Mouse (Mus musculus): Measurements from ENCODE around the gene Pomp. TPM values are rescaled to one million over a fixed set of nuclear protein-coding genes. Genes with fewer than 3 reads are reported as not detected.

The Pomp gene
- polyA plus RNA-seq, 1 experiment from 2014 or later: 592 TPM

- no peak overlapping the region for H3K27ac ChIP-seq (replicated peaks; ENCODE audit: low read depth, low read length)
- DNase-seq (ENCODE audit: low spot score): no peak
These were observed 53.1 kb downstream of the Pomp start for GRCm38 (mm10) chr5:147913241-147913842.

DNA sequence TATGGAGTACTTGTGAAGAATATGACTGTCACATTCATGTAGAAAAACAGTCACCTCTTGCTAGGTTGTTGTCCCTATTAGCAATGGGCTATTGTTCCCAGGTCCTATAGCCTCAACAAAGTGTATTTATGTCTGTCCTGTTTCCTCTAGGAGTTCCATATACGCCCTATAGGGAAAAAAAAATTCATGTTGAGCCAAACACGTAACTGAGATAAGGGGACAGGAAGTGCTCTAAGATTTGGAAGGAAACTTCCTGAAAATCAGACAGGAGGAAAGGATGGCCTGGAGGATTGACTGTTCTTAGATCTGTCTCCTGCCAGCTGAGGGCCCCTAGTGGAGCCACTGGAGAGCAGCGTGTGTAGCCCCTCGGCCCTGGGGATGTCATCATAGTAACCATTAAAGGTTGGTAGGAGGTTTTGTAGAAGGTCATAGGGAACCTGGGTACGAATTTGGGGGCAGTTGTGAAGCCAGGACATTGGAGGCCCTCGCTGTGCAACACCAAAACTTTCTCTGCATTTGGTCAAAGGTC lies 54.8 kb downstream of the Pomp start:
- Histone ChIP-seq H3K27me3 (ENCODE audit: control insufficient read depth, insufficient read depth, low read length) (no peaks in the 10 kb centered on the region), H3K9ac (replicated peaks; ENCODE audit: low read length) (no peak overlapping the region), H3K36me3 (replicated peaks; ENCODE audit: control insufficient read depth, insufficient read depth, low read depth, low read length) (no peaks in the 10 kb centered on the region), H3K9me3 (replicated peaks; ENCODE audit: control insufficient read depth, low read length) (no peaks in the 10 kb centered on the region), H3K4me1 (ENCODE audit: control insufficient read depth, insufficient read depth, low read length) (no peaks in the 10 kb centered on the region), H3K4me2 (ENCODE audit: low read depth, low read length) (no peak overlapping the region), H3K4me3 (ENCODE audit: low read depth, low read length) (no peak overlapping the region), H3K27ac (replicated peaks; ENCODE audit: low read depth, low read length) (no peak overlapping the region)
- ATAC-seq (replicated peaks; ENCODE audit: insufficient number of reproducible peaks, low FRiP score, low TSS enrichment, low read depth) (no peak), DNase-seq (ENCODE audit: low spot score) (no peak)
- WGBS: 48% methylated on average over 6 of the region's 6 CpGs

More at GRCm38 (mm10) chr5:147913241-147913842, 53.1 kb downstream of the Pomp start:
- no peaks in the 10 kb centered on the region for H3K9me3 ChIP-seq (replicated peaks; ENCODE audit: control insufficient read depth, low read length)
- H3K36me3 ChIP-seq (replicated peaks; ENCODE audit: control insufficient read depth, insufficient read depth, low read depth, low read length): no peaks in the 10 kb centered on the region
- H3K4me2 ChIP-seq (ENCODE audit: low read depth, low read length): no peak overlapping the region
- no peaks in the 10 kb centered on the region for H3K27me3 ChIP-seq (ENCODE audit: control insufficient read depth, insufficient read depth, low read length)
- H3K4me1 ChIP-seq (ENCODE audit: control insufficient read depth, insufficient read depth, low read length): no peaks in the 10 kb centered on the region
- H3K4me3 ChIP-seq (ENCODE audit: low read depth, low read length): no peak overlapping the region
- ATAC-seq (replicated peaks; ENCODE audit: insufficient number of reproducible peaks, low FRiP score, low TSS enrichment, low read depth): no peak
- WGBS: 35% methylated on average over 14 of the region's 14 CpGs
- no peak overlapping the region for H3K9ac ChIP-seq (replicated peaks; ENCODE audit: low read length)

DNA sequence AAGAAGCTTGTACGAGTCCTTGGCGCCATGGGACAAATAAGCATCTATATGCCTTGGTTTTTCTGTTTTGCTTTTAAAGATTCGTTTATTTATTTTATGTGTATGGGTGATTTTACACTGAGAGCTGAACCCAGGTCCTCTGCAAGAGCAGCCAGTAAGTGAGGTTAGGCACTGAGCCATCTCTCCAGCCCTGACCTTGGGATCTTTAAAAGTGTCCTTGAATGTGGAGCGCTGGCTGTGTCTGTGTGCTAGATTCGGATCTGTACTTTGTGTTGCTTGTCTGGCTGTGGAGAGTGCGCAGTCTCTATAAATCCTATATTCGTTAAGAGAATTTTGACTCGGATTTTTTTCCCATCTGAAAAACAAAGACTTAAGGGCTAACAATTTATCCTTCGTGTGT lies 55.9 kb downstream of the Pomp start:
- no peak overlapping the region for H3K4me2 ChIP-seq (ENCODE audit: low read depth, low read length)
- no peak overlapping the region for H3K27ac ChIP-seq (replicated peaks; ENCODE audit: low read depth, low read length)
- DNase-seq (ENCODE audit: low spot score) (no peak), ATAC-seq (replicated peaks; ENCODE audit: insufficient number of reproducible peaks, low FRiP score, low TSS enrichment, low read depth) (no peak)
- no peak overlapping the region for H3K9ac ChIP-seq (replicated peaks; ENCODE audit: low read length)
- 88% methylated on average over 9 of the region's 9 CpGs for WGBS
- no peaks in the 10 kb centered on the region for H3K27me3 ChIP-seq (ENCODE audit: control insufficient read depth, insufficient read depth, low read length)
- H3K36me3 ChIP-seq (replicated peaks; ENCODE audit: control insufficient read depth, insufficient read depth, low read depth, low read length): no peaks in the 10 kb centered on the region
- H3K4me1 ChIP-seq (ENCODE audit: control insufficient read depth, insufficient read depth, low read length): no peaks in the 10 kb centered on the region
- no peak overlapping the region for H3K4me3 ChIP-seq (ENCODE audit: low read depth, low read length)
- no peaks in the 10 kb centered on the region for H3K9me3 ChIP-seq (replicated peaks; ENCODE audit: control insufficient read depth, low read length)

- Histone ChIP-seq H3K4me1 (ENCODE audit: control insufficient read depth, insufficient read depth, low read length) (no peaks in the 10 kb centered on the region), H3K27me3 (ENCODE audit: control insufficient read depth, insufficient read depth, low read length) (no peaks in the 10 kb centered on the region), H3K9ac (replicated peaks; ENCODE audit: low read length) (no peak overlapping the region), H3K4me3 (ENCODE audit: low read depth, low read length) (no peak overlapping the region), H3K36me3 (replicated peaks; ENCODE audit: control insufficient read depth, insufficient read depth, low read depth, low read length) (no peaks in the 10 kb centered on the region), H3K9me3 (replicated peaks; ENCODE audit: control insufficient read depth, low read length) (no peaks in the 10 kb centered on the region), H3K27ac (replicated peaks; ENCODE audit: low read depth, low read length) (no peak overlapping the region), H3K4me2 (ENCODE audit: low read depth, low read length) (no peak overlapping the region)
- WGBS: 70% methylated on average over 17 of the region's 17 CpGs
- ATAC-seq (replicated peaks; ENCODE audit: insufficient number of reproducible peaks, low FRiP score, low TSS enrichment, low read depth): no peak
- DNase-seq (ENCODE audit: low spot score): no peak
These were observed 58.0 kb downstream of the Pomp start for GRCm38 (mm10) chr5:147918044-147918846.

DNA sequence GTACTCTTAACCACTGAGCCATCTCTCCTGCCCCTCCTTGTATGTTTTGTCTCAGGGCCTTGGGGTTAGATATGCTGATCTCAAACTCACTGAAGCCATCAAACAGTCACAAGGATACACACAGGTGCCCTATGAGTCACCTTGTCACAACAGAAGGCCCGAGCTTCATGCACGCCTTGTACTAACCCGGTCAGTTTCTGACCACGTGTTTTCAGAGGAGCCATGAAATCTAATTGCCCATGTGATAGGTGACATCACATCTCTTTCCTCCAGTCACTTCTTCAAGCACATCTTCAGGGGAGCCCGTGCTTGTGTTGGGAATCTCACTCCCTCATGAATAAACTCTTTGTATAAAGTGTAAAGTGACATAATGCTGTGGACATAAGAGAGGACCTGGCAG lies 64.4 kb downstream of the Pomp start:
- Histone ChIP-seq H3K36me3 (replicated peaks; ENCODE audit: control insufficient read depth, insufficient read depth, low read depth, low read length) (no peaks in the 10 kb centered on the region), H3K9ac (replicated peaks; ENCODE audit: low read length) (no peak overlapping the region), H3K27ac (replicated peaks; ENCODE audit: low read depth, low read length) (no peak overlapping the region), H3K9me3 (replicated peaks; ENCODE audit: control insufficient read depth, low read length) (no peaks in the 10 kb centered on the region), H3K4me1 (ENCODE audit: control insufficient read depth, insufficient read depth, low read length) (no peaks in the 10 kb centered on the region), H3K4me2 (ENCODE audit: low read depth, low read length) (no peak overlapping the region), H3K4me3 (ENCODE audit: low read depth, low read length) (no peak overlapping the region), H3K27me3 (ENCODE audit: control insufficient read depth, insufficient read depth, low read length) (no peaks in the 10 kb centered on the region)
- ATAC-seq (replicated peaks; ENCODE audit: insufficient number of reproducible peaks, low FRiP score, low TSS enrichment, low read depth) (no peak), DNase-seq (ENCODE audit: low spot score) (no peak)
- WGBS: 78% methylated on average over 5 of the region's 5 CpGs

Other genes starting within 250 kb of the Pomp start
- 9.6 and 12.5 TPM in 2 replicates for gene Flt1, start 134.4 kb upstream of the Pomp start, polyA plus RNA-seq (2014; fragmentation: Nextera tagmentation; extraction: Ambion mirVana)
- gene Slc46a3, start 34.4 kb downstream of the Pomp start, polyA plus RNA-seq (2014; fragmentation: Nextera tagmentation; extraction: Ambion mirVana): 2.6 and 3.6 TPM in 2 replicates
- gene Mtus2, start 96.9 kb downstream of the Pomp start, polyA plus RNA-seq (2014; fragmentation: Nextera tagmentation; extraction: Ambion mirVana): 10.6 and 10.7 TPM in 2 replicates